Mouse (Mus musculus) neural tube, embryonic 12.5 days (tissue): ENCODE data around the gene Ppp1r26. TPM values are rescaled to one million over a fixed set of nuclear protein-coding genes. Genes with fewer than 3 reads are reported as not detected.
"Not testable (repeated sequence)": the region's sequence is repeated elsewhere in the genome, so short reads cannot be mapped to it uniquely, and the experiment has no call there.

Experiments used
- ATAC-seq: fragments of 200-750 bp; cut with Nextera tagmentation; 2 replicates; pipeline ENCODE4 v1.8.0; 2017; ENCODE audit warnings: low read depth, mild to moderate bottlenecking, moderate TSS enrichment, moderate library complexity; ENCODE audit not compliant: low FRiP score
- H3K27ac ChIP-seq: fragments of 300-500 bp; sonication (generic); 2 replicates; pipeline ENCODE4 v1.5.1; 2016
- H3K27me3 ChIP-seq: fragments of 300-500 bp; sonication (generic); replicated peaks from 2 replicates; pipeline ENCODE4 v1.6.1; 2016; ENCODE audit warnings: mild to moderate bottlenecking
- H3K36me3 ChIP-seq: fragments of 300-500 bp; sonication (generic); 2 replicates; pipeline ENCODE4 v1.6.1; 2016; ENCODE audit warnings: mild to moderate bottlenecking
- H3K4me1 ChIP-seq: fragments of 300-500 bp; sonication (generic); 2 replicates; pipeline ENCODE4 v1.6.1; 2016
- H3K4me2 ChIP-seq: fragments of 300-500 bp; sonication (generic); replicated peaks from 2 replicates; pipeline ENCODE4 v1.6.1; 2016; ENCODE audit warnings: mild to moderate bottlenecking
- H3K4me3 ChIP-seq: fragments of 300-500 bp; sonication (generic); 2 replicates; pipeline ENCODE4 v1.5.1; 2016
- H3K9ac ChIP-seq: fragments of 300-500 bp; sonication (generic); 2 replicates; pipeline ENCODE4 v1.6.1; 2016; ENCODE audit warnings: mild to moderate bottlenecking
- H3K9me3 ChIP-seq: fragments of 300-500 bp; sonication (generic); 2 replicates; pipeline ENCODE4 v1.6.1; 2016; ENCODE audit warnings: mild to moderate bottlenecking
- WGBS: fragments of 180-500 bp; shearing (Covaris S2); methylation state at CpG from one replicate; pipeline ENCODE4 v1.1.7; 2016; 5-methylcytosine and 5-hydroxymethylcytosine counted together
- polyA plus RNA-seq: library from polyadenylated mRNA; unstranded; fragments of >200 nt; fragmentation: Nextera tagmentation; extraction: Ambion mirVana; gene quantifications from 2 replicates; pipeline ENCODE4 v1.2.1, GENCODE M21; 2016

Gene Ppp1r26
- polyA plus RNA-seq, 1 experiment from 2014 or later: 8.7 TPM

DNA sequence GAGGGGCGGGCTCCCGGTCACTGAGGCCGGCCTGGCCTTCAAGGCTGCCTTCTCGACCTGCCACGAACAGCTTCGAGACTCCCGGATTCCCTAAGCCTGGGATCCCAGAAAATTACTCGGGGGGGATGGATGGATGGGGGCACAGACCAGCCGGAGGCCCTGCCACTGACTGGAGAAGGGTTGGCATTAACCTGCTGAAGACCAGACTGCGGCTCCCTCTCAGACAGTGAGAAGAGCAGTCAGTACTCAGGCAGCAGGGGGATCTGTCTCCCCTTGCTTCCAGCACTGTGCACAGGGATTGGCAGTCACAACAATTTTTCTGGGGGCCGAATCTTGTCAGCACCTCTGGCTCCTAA lies 693 bp downstream of the Ppp1r26 start:
- ATAC-seq: peak; percentile 63
- Histone ChIP-seq H3K27ac (no peak overlapping the region), H3K4me1 (peaks cover 9% of the 10 kb centered on the region; the same call in 1 of the 2 replicates), H3K9ac (peak overlapping the region; percentile 83), H3K27me3 (no peaks in the 10 kb centered on the region), H3K4me2 (peak overlapping the region; percentile 93), H3K4me3 (peak overlapping the region; percentile 78), H3K9me3 (no peaks in the 10 kb centered on the region), H3K36me3 (peaks cover 23% of the 10 kb centered on the region; the same call in 1 of the 2 replicates)
- WGBS: 6% methylated on average over 11 of the region's 11 CpGs

DNA sequence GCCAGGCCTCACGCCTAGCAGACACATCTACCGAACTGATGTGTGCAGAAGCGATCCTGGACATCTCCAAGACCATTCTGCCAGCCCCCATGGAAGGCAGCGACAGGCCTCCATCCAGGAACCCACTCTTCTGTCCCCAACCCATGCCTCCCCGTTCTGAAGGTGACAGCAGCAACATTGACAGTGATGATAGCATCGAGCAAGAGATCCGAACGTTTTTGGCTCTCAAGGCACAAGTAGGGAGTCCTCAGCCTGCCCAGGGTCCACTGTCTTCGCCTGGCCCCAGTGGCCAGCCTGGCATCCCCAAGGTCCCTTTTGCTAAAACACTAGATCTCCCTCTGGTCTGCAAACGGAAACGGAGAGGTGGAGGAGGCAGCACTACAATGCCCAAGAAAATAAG lies 5.1 kb downstream of the Ppp1r26 start:
- peaks cover 38% of the 10 kb centered on the region for H3K36me3 ChIP-seq
- whole genome bisulfite sequencing: 92% methylated on average over 11 of the region's 11 CpGs

GRCm38 (mm10) chr2:28453539-28453938 lies 6.9 kb downstream of the Ppp1r26 start:
- H3K27ac ChIP-seq: no peak overlapping the region
- no peak for ATAC-seq
- no peak overlapping the region for H3K4me2 ChIP-seq
- H3K9me3 ChIP-seq: no peaks in the 10 kb centered on the region
- H3K27me3 ChIP-seq: no peaks in the 10 kb centered on the region
- no peak overlapping the region for H3K4me3 ChIP-seq
- 93% methylated on average over 6 of the region's 6 CpGs for WGBS
- no peaks in the 10 kb centered on the region for H3K4me1 ChIP-seq
- peaks cover 38% of the 10 kb centered on the region for H3K36me3 ChIP-seq
- H3K9ac ChIP-seq: no peak overlapping the region

More for the DNA sequence above, 5.1 kb downstream of the Ppp1r26 start:
- ATAC-seq: no peak
- Histone ChIP-seq H3K9ac (no peak overlapping the region), H3K9me3 (no peaks in the 10 kb centered on the region), H3K27ac (no peak overlapping the region), H3K4me2 (no peak overlapping the region), H3K4me3 (no peak overlapping the region), H3K27me3 (no peaks in the 10 kb centered on the region), H3K4me1 (peaks cover 9% of the 10 kb centered on the region; the same call in 1 of the 2 replicates)

DNA sequence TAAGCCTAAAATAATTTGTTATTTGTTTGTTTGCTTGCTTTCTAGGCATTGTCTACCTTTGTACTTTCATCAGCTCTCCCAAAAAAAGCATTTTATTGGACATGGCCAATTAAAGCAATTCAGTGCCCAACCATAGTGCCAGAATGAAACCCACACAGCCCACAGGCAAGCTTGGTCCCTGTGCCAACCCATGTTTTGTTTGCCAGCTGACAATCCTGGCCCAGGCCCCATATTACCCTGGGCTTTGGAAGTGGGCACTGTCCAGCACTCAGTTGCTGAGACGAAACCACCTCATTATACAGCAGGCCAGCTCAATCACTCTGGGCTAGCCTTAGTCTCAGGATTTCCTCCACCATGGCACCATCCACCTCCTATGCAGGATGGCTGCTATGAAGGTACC lies 10.0 kb downstream of the Ppp1r26 start:
- Histone ChIP-seq H3K4me2 (no peak overlapping the region), H3K9me3 (no peaks in the 10 kb centered on the region), H3K36me3 (peaks cover 22% of the 10 kb centered on the region), H3K27ac (no peak overlapping the region), H3K4me1 (no peaks in the 10 kb centered on the region), H3K4me3 (no peak overlapping the region), H3K27me3 (no peaks in the 10 kb centered on the region), H3K9ac (no peak overlapping the region)
- ATAC-seq: no peak
- WGBS: 74% methylated on average over 1 of the region's 1 CpGs

- H3K27ac ChIP-seq: no peak overlapping the region
- peaks cover 4% of the 10 kb centered on the region; the same call in 1 of the 2 replicates for H3K27me3 ChIP-seq
- peaks cover 16% of the 10 kb centered on the region for H3K4me1 ChIP-seq
- no peaks in the 10 kb centered on the region for H3K36me3 ChIP-seq
- no peak for ATAC-seq
- no peak overlapping the region for H3K4me2 ChIP-seq
- no peak overlapping the region for H3K9ac ChIP-seq
- no peaks in the 10 kb centered on the region for H3K9me3 ChIP-seq
- WGBS: 49% methylated on average over 3 of the region's 3 CpGs
- no peak overlapping the region for H3K4me3 ChIP-seq
Measured at GRCm38 (mm10) chr2:28463919-28464318, 17.3 kb downstream of the Ppp1r26 start.

DNA sequence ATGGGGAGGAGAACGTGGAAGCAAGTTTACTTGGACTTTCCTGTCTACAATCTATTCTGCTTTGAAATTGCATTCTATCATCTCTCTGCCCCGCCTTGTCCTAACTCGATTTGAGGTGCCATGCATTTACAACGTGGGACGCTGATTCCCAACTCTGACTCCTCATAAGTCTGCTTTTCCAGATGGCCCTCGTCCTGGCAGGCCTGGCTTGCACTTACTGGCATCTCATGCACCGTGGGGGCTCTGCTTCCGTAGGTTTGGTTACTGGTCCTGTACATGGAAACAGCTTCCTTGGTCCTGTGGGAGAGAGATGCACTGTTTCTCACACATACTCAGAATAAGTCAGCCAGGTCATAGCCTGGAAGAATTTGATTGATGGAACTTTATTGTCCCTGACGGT lies 18.3 kb downstream of the Ppp1r26 start:
- Histone ChIP-seq H3K4me2 (no peak overlapping the region), H3K4me1 (peaks cover 22% of the 10 kb centered on the region), H3K27me3 (peaks cover 4% of the 10 kb centered on the region; the same call in 1 of the 2 replicates), H3K4me3 (no peak overlapping the region), H3K27ac (no peak overlapping the region), H3K9ac (no peak overlapping the region), H3K36me3 (peaks cover 9% of the 10 kb centered on the region), H3K9me3 (no peaks in the 10 kb centered on the region)
- WGBS: 77% methylated on average over 9 of the region's 9 CpGs
- no peak for ATAC-seq

DNA sequence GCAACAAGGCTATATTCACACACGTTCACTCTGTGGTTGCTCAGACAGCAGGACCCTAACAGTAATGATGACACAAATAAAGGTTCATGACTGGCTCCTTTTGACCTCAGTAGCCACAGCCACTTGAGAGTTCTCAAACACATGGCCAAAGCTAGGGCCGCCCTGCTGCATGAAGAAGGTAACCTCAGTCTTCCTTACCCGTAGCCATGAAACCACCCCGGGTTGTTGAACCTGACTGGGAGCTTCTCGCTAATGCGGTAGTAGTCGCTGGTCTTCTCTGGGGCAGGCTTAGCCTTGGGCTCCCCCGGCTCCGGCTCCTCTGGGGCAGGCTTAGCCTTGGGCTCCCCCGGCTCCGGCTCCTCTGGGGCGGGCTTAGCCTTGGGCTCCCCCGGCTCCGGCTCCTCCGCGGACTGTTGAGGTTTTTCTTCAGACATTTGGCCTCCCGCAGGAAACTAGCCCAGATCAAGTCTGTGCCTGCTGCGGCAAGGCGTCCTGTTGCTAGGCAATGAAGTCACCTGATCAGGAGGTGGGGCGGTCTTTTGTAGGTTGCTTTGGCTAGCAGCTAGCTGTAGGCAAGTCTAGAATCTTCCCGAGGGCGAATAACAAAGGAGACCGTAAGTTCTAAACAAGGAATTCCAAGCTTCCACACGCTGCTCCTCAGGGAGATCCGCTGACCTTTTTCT lies 19.4 kb downstream of the Ppp1r26 start, which contains the start of gene 1700007K13Rik:
TSS of gene 1700007K13Rik (minus strand) at position 497 of the 683 bp plus-strand sequence.
- Histone ChIP-seq H3K27me3 (peaks cover 4% of the 10 kb centered on the region; the same call in 1 of the 2 replicates), H3K9ac (peak within 1 kb of the TSS; percentile 46; the same call in 1 of the 2 replicates), H3K4me2 (peak within 1 kb of the TSS; percentile 59), H3K27ac (no peak within 1 kb of the TSS), H3K9me3 (no peaks in the 10 kb centered on the region), H3K4me1 (peaks cover 22% of the 10 kb centered on the region), H3K36me3 (peaks cover 19% of the 10 kb centered on the region), H3K4me3 (peak within 1 kb of the TSS; percentile 16; the same call in 1 of the 2 replicates)
- ATAC-seq: peak; percentile 66; the same call in 1 of the 2 replicates
- 7% methylated on average over 25 of the region's 25 CpGs for WGBS

GRCm38 (mm10) chr2:28467860-28468485 lies 21.4 kb downstream of the Ppp1r26 start, which contains the start of gene Mrps2:
Gene Mrps2 (plus strand): TSS chr2:28468066.
- Histone ChIP-seq H3K4me1 (peaks cover 22% of the 10 kb centered on the region), H3K27me3 (peaks cover 4% of the 10 kb centered on the region; the same call in 1 of the 2 replicates), H3K36me3 (peaks cover 38% of the 10 kb centered on the region), H3K9ac (peak within 1 kb of the TSS; percentile 94), H3K27ac (no peak within 1 kb of the TSS), H3K4me2 (peak within 1 kb of the TSS; percentile 85), H3K4me3 (peak within 1 kb of the TSS; percentile 94), H3K9me3 (no peaks in the 10 kb centered on the region)
- 1% methylated on average over 52 of the region's 52 CpGs for WGBS
- ATAC-seq: peak; percentile 82

- H3K9me3 ChIP-seq: no peaks in the 10 kb centered on the region; the same call in 1 of the 2 replicates
- no peak overlapping the region for H3K27ac ChIP-seq
- H3K9ac ChIP-seq: peak overlapping the region; percentile 94
- 58% methylated on average over 18 of the region's 18 CpGs for WGBS
- H3K4me3 ChIP-seq: peak overlapping the region; percentile 94
- H3K36me3 ChIP-seq: peaks cover 40% of the 10 kb centered on the region
- H3K4me1 ChIP-seq: peaks cover 22% of the 10 kb centered on the region
- no peak for ATAC-seq
- H3K27me3 ChIP-seq: peaks cover 4% of the 10 kb centered on the region; the same call in 1 of the 2 replicates
- H3K4me2 ChIP-seq: peak overlapping the region; percentile 85
Measured at GRCm38 (mm10) chr2:28468486-28469225, 22.1 kb downstream of the Ppp1r26 start.

- no peak overlapping the region for H3K4me3 ChIP-seq
- peaks cover 40% of the 10 kb centered on the region for H3K36me3 ChIP-seq
- no peak overlapping the region for H3K9ac ChIP-seq
- H3K4me2 ChIP-seq: 0 out of 2 replicates have a peak overlapping the region, but pooled peaks have one; percentile 85
- no peak for ATAC-seq
- H3K27ac ChIP-seq: no peak overlapping the region
- 97% methylated on average over 14 of the region's 14 CpGs for WGBS
- no peaks in the 10 kb centered on the region; the same call in 1 of the 2 replicates for H3K9me3 ChIP-seq
- H3K4me1 ChIP-seq: peaks cover 22% of the 10 kb centered on the region
- H3K27me3 ChIP-seq: peaks cover 4% of the 10 kb centered on the region; the same call in 1 of the 2 replicates
Measured at GRCm38 (mm10) chr2:28469461-28469860, 22.9 kb downstream of the Ppp1r26 start.

GRCm38 (mm10) chr2:28470591-28470990 lies 24.0 kb downstream of the Ppp1r26 start:
- H3K4me2 ChIP-seq: no peak overlapping the region
- H3K36me3 ChIP-seq: peaks cover 40% of the 10 kb centered on the region
- 93% methylated on average over 2 of the region's 2 CpGs for WGBS
- no peak overlapping the region for H3K27ac ChIP-seq
- no peaks in the 10 kb centered on the region; the same call in 1 of the 2 replicates for H3K9me3 ChIP-seq
- no peaks in the 10 kb centered on the region for H3K27me3 ChIP-seq
- no peak overlapping the region for H3K4me3 ChIP-seq
- ATAC-seq: no peak
- H3K4me1 ChIP-seq: peaks cover 21% of the 10 kb centered on the region
- no peak overlapping the region for H3K9ac ChIP-seq

DNA sequence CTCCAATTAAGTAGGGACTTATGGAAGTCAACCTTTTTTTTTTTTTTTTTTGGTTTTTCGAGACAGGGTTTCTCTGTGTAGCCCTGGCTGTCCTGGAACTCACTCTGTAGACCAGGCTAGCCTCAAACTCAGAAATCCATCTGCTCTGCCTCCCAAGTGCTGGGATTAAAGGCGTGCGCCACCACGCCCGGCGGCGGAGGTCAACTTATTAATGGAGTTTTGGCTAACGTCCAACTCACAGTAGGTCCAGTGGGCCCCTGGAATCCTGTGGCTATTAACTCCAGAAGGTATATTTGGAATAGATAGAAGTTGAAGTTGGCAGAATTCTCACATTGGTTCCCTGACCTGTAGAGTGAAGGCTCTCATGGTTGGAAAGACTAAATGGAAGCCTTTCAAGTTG lies 25.4 kb downstream of the Ppp1r26 start:
- not testable (repeated sequence) for H3K9me3 ChIP-seq, H3K27me3 ChIP-seq, ATAC-seq, H3K4me2 ChIP-seq, H3K9ac ChIP-seq, H3K4me3 ChIP-seq, H3K27ac ChIP-seq
- Histone ChIP-seq H3K4me1 (peaks cover 13% of the 10 kb centered on the region), H3K36me3 (peaks cover 40% of the 10 kb centered on the region)
- 94% methylated on average over 8 of the region's 8 CpGs for WGBS
